Mouse (Mus musculus): ENCODE results near the gene Ttc28. TPM values are rescaled to one million over a fixed set of nuclear protein-coding genes. Genes with fewer than 3 reads are reported as not detected.

Ttc28 gene
- total and polyA plus RNA-seq, 3 experiments = 1.1 to 1.8 TPM; not detected in 1

DNA sequence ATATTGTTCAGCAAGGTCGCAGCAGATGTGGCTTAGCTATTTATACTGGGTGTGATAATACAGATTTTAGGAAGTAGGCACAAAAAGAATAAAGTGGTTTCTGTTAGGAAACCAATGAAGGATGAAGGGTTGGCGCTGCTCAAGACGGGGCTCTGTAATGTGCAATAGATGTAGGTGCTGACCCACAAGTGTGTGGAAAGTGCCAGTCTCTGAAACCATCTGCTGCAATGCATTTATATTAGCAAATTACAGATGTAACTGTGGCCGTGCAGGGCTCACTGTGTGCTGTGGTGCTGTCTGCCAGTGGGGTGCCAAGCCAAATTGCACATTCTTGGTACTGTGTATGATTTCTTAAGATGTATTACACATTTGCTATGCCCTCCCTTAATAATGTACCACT, 81.3 kb downstream of the Ttc28 start:
- Histone ChIP-seq H3K9me3 (replicated peaks; ENCODE audit: insufficient read depth, low read length) (no peaks in the 10 kb centered on the region), H3K9ac (ENCODE audit: control insufficient read depth, low read depth, low read length, poor library complexity, severe bottlenecking) (no peak overlapping the region), H3K27me3 (ENCODE audit: control insufficient read depth in 1 of 2, insufficient read depth in 2 of 2, low read length in 2 of 2) (no peaks in the 10 kb centered on the region), H3K36me3 (ENCODE audit: control insufficient read depth in 1 of 2, insufficient read depth in 2 of 2, low read length in 2 of 2) (no peaks in the 10 kb centered on the region), H3K79me2 (ENCODE audit: control insufficient read depth, insufficient read depth, low read length, poor library complexity) (no peaks in the 10 kb centered on the region), H3K27ac (ENCODE audit: control insufficient read depth, low read depth, low read length) (no peak overlapping the region), H3K4me1 (ENCODE audit: control insufficient read depth in 1 of 2, insufficient read depth in 2 of 2, low read length in 2 of 2) (no peaks in the 10 kb centered on the region), H3K4me3 (ENCODE audit: control insufficient read depth in 1 of 2, insufficient read depth in 1 of 2, low read depth in 2 of 2, low read length in 2 of 2) (no peak overlapping the region)
- TF ChIP-seq NELFE (IDR thresholded peaks at IDR 0.05; ENCODE audit: low read depth, low read length) (no peak), POLR2A (IDR thresholded peaks at IDR 0.05; ENCODE audit: control insufficient read depth in 1 of 2, insufficient read depth in 1 of 2, low read depth in 1 of 2, low read length in 2 of 2, poor library complexity in 1 of 2) (no peak), MYB (IDR thresholded peaks at IDR 0.05; ENCODE audit: low read depth, low read length) (no peak), USF2 (IDR thresholded peaks at IDR 0.05; ENCODE audit: borderline replicate concordance in 1 of 2, insufficient read depth in 1 of 2, low read depth in 1 of 2, low read length in 2 of 2) (no peak), RAD21 (IDR thresholded peaks at IDR 0.05; ENCODE audit: low read depth, low read length) (no peak), ETS1 (IDR thresholded peaks at IDR 0.05; ENCODE audit: low read depth, low read length) (no peak), SMC3 (IDR thresholded peaks at IDR 0.05; ENCODE audit: low read depth, low read length) (no peak), MEF2A (IDR thresholded peaks at IDR 0.05; ENCODE audit: extremely low read depth, insufficient replicate concordance, low read depth, low read length, poor library complexity, severe bottlenecking) (no peak), ELF1 (IDR thresholded peaks at IDR 0.05; ENCODE audit: low read depth, low read length) (no peak)
- DNase-seq (ENCODE audit: low read depth, low spot score) = no peak

- H3K4me1 ChIP-seq (ENCODE audit: control insufficient read depth in 1 of 2, insufficient read depth in 2 of 2, low read length in 2 of 2) = peaks cover 0 to 9% of the 10 kb centered on the region in 2 experiments; a peak in 2 of 4 replicates
- no peaks in the 10 kb centered on the region for H3K36me3 ChIP-seq (ENCODE audit: control insufficient read depth in 1 of 2, insufficient read depth in 2 of 2, low read length in 2 of 2)
- H3K4me3 ChIP-seq (ENCODE audit: control insufficient read depth in 1 of 2, insufficient read depth in 1 of 2, low read depth in 2 of 2, low read length in 2 of 2) = no peak overlapping the region
- TF ChIP-seq TAL1 (IDR thresholded peaks at IDR 0.05; ENCODE audit: low read length) = no peak
- TF ChIP-seq MAFK (IDR thresholded peaks at IDR 0.05; ENCODE audit: borderline replicate concordance, low read depth, low read length) = no peak
- TF ChIP-seq TBP (IDR thresholded peaks at IDR 0.05; ENCODE audit: low read depth, low read length) = no peak
- no peak for TF ChIP-seq E2F4 (IDR thresholded peaks at IDR 0.05; ENCODE audit: borderline replicate concordance, low read depth, low read length)
- no peak overlapping the region for H3K27ac ChIP-seq (ENCODE audit: control insufficient read depth, low read depth, low read length)
- H3K79me2 ChIP-seq (ENCODE audit: control insufficient read depth, insufficient read depth, low read length, poor library complexity) = no peaks in the 10 kb centered on the region
- H3K9ac ChIP-seq (ENCODE audit: control insufficient read depth, low read depth, low read length, poor library complexity, severe bottlenecking) = no peak overlapping the region
- no peaks in the 10 kb centered on the region for H3K27me3 ChIP-seq (ENCODE audit: control insufficient read depth in 1 of 2, insufficient read depth in 2 of 2, low read length in 2 of 2)
- no peak for DNase-seq (ENCODE audit: low read depth, low spot score)
- H3K9me3 ChIP-seq (replicated peaks; ENCODE audit: insufficient read depth, low read length) = no peaks in the 10 kb centered on the region
These were observed 88.0 kb downstream of the Ttc28 start for GRCm38 (mm10) chr5:110967483-110968055.

DNA sequence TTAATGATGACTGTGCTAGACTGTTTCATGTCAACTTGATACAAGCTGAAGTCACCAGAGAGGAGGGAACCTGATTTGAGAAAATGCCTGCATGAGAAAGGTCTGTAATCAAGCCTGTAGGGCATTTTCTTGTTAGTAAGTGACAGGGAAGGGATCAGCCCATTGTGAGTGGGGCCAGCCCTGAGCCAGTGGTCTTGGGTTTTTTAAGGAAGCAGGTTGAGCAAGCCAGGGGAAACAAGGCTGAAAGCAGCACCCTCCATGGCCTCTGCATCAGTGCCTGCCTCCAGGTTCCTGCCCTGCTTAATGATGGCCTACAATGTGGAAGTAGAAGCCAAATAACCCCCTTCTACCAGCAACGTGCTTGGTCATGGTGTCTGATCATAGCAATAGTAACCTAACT, 89.0 kb downstream of the Ttc28 start:
- peaks cover 0 to 9% of the 10 kb centered on the region in 2 experiments; a peak in 2 of 4 replicates for H3K4me1 ChIP-seq (ENCODE audit: control insufficient read depth in 1 of 2, insufficient read depth in 2 of 2, low read length in 2 of 2)
- no peaks in the 10 kb centered on the region for H3K36me3 ChIP-seq (ENCODE audit: control insufficient read depth in 1 of 2, insufficient read depth in 2 of 2, low read length in 2 of 2)
- TF ChIP-seq TBP (IDR thresholded peaks at IDR 0.05; ENCODE audit: low read depth, low read length) = no peak
- H3K27ac ChIP-seq (ENCODE audit: control insufficient read depth, low read depth, low read length) = no peak overlapping the region
- no peaks in the 10 kb centered on the region for H3K27me3 ChIP-seq (ENCODE audit: control insufficient read depth in 1 of 2, insufficient read depth in 2 of 2, low read length in 2 of 2)
- H3K9ac ChIP-seq (ENCODE audit: control insufficient read depth, low read depth, low read length, poor library complexity, severe bottlenecking) = no peak overlapping the region
- no peaks in the 10 kb centered on the region for H3K79me2 ChIP-seq (ENCODE audit: control insufficient read depth, insufficient read depth, low read length, poor library complexity)
- H3K9me3 ChIP-seq (replicated peaks; ENCODE audit: insufficient read depth, low read length) = no peaks in the 10 kb centered on the region
- no peak for DNase-seq (ENCODE audit: low read depth, low spot score)
- H3K4me3 ChIP-seq (ENCODE audit: control insufficient read depth in 1 of 2, insufficient read depth in 1 of 2, low read depth in 2 of 2, low read length in 2 of 2) = no peak overlapping the region

All from MEL (cell line).